8 mouse cellular contexts compared by ENCODE assay signal in genomic region chr11:97805662-97806612, GRCm38 (mm10). TPM values are rescaled to one million over a fixed set of nuclear protein-coding genes. Genes with fewer than 3 reads are reported as not detected.
DNase-seq lines count a peak whose midpoint lies in the region; ATAC-seq and TF ChIP-seq lines count a peak whose summit lies in the region.

No protein-coding gene starts in this region.

- no peaks in the 10 kb centered on the region for H3K27me3 ChIP-seq in heart, embryonic 15.5 days
- H3K27me3 ChIP-seq in limb, embryonic 12.5 days = no peaks in the 10 kb centered on the region
- no peaks in the 10 kb centered on the region for H3K27me3 ChIP-seq in small intestine, adult 2 months (ENCODE audit: control insufficient read depth, insufficient read depth, low read length)

- TF ChIP-seq POLR2A in small intestine, adult 2 months (IDR thresholded peaks at IDR 0.05; ENCODE audit: low read depth, low read length) = no peak

- DNase-seq in adrenal gland, adult 2 months = peak; percentile 39
- no peak for DNase-seq in adrenal gland, adult 18-20 months (ENCODE audit: low spot score in 2 of 2)
- DNase-seq in MN1 (ENCODE audit: low spot score) = peak; percentile 43
- DNase-seq in layer of hippocampus, adult 9-11 months = no peak
- DNase-seq in ovary, adult 18-20 months (ENCODE audit: low spot score) = no peak

- WGBS in heart, embryonic 15.5 days = 29% methylated on average over 15 of the region's 15 CpGs
- WGBS in limb, embryonic 12.5 days = 55% methylated on average over 15 of the region's 15 CpGs
- WGBS in small intestine, adult 2 months = 32% methylated on average over 15 of the region's 15 CpGs

- 0 out of 2 replicates have a peak overlapping the region, but pooled peaks have one; percentile 21 for H3K4me3 ChIP-seq in heart, embryonic 15.5 days
- H3K4me3 ChIP-seq in limb, embryonic 12.5 days (replicated peaks) = no peak overlapping the region
- peak overlapping the region; percentile 26 for H3K4me3 ChIP-seq in small intestine, adult 2 months (ENCODE audit: low read depth, low read length)

- H3K36me3 ChIP-seq in heart, embryonic 15.5 days = 0 out of 2 replicates have a peak, but pooled peaks cover 3% of the 10 kb centered on the region
- H3K36me3 ChIP-seq in limb, embryonic 12.5 days = peaks cover 37% of the 10 kb centered on the region
- H3K36me3 ChIP-seq in small intestine, adult 2 months (ENCODE audit: control insufficient read depth, insufficient read depth, low read length) = peaks cover 38% of the 10 kb centered on the region

- H3K4me1 ChIP-seq in heart, embryonic 15.5 days (replicated peaks) = peaks cover 92% of the 10 kb centered on the region
- peaks cover 82% of the 10 kb centered on the region for H3K4me1 ChIP-seq in limb, embryonic 12.5 days (replicated peaks)
- H3K4me1 ChIP-seq in small intestine, adult 2 months (ENCODE audit: control insufficient read depth, insufficient read depth, insufficient read length, low read length) = peaks cover 66% of the 10 kb centered on the region

- no peak for TF ChIP-seq CTCF in small intestine, adult 2 months (IDR thresholded peaks at IDR 0.05; ENCODE audit: extremely low read depth, insufficient read length, insufficient replicate concordance, low read depth, low read length)

- H3K4me2 ChIP-seq in heart, embryonic 15.5 days = peak overlapping the region; percentile 60
- H3K4me2 ChIP-seq in limb, embryonic 12.5 days = peak overlapping the region; percentile 54

- no peak; the same call in 1 of the 2 replicates for ATAC-seq in heart, embryonic 15.5 days (replicated peaks; ENCODE audit: insufficient number of reproducible peaks, insufficient read depth, low FRiP score, low read depth)
- ATAC-seq in limb, embryonic 12.5 days (ENCODE audit: insufficient number of reproducible peaks, insufficient read depth, low FRiP score, low TSS enrichment, low read depth) = no peak

- peak overlapping the region; percentile 92 for H3K27ac ChIP-seq in heart, embryonic 15.5 days
- H3K27ac ChIP-seq in limb, embryonic 12.5 days = peak overlapping the region; percentile 84
- peak overlapping the region; percentile 23 for H3K27ac ChIP-seq in small intestine, adult 2 months (ENCODE audit: insufficient read depth, low read depth, low read length)

- no peaks in the 10 kb centered on the region for H3K9me3 ChIP-seq in heart, embryonic 15.5 days (replicated peaks)
- H3K9me3 ChIP-seq in limb, embryonic 12.5 days = no peaks in the 10 kb centered on the region

- 0 out of 2 replicates have a peak overlapping the region, but pooled peaks have one; percentile 0 for H3K9ac ChIP-seq in heart, embryonic 15.5 days
- no peak overlapping the region for H3K9ac ChIP-seq in limb, embryonic 12.5 days (replicated peaks)

RNA-seq across cellular contexts. Expression of gene Lasp1, which starts 7.1 kb away (rescaled TPM):
- total RNA-seq in adrenal gland, adult 2 months (2021) = 100 to 1,000 TPM; 118 to 172 TPM
- 127 and 138 TPM in 2 replicates for polyA plus RNA-seq in adrenal gland, adult 2 months (2012; rRNA removed)
- total RNA-seq in adrenal gland, adult 18-20 months (2021) = 100 to 1,000 TPM in 1 of 2 experiments, 10 to 100 TPM in 1; 94.0 to 145 TPM
- 40.3 and 65.5 TPM in 2 replicates for polyA plus RNA-seq in heart, embryonic 15.5 days (2015; fragmentation: Nextera tagmentation; extraction: Ambion mirVana)
- 110 and 120 TPM in 2 replicates for polyA plus RNA-seq in limb, embryonic 12.5 days (2016; fragmentation: Nextera tagmentation; extraction: Ambion mirVana)
- polyA plus RNA-seq in small intestine, adult 2 months (2012; rRNA removed) = 165 and 397 TPM in 2 replicates

RNA-seq across cellular contexts. Expression of gene Rpl23, which starts 23.7 kb away (rescaled TPM):
- 100 to 1,000 TPM; 700 to 846 TPM for total RNA-seq in adrenal gland, adult 2 months (2021)
- 13.7 and 14.2 TPM in 2 replicates for polyA plus RNA-seq in adrenal gland, adult 2 months (2012; rRNA removed)
- total RNA-seq in adrenal gland, adult 18-20 months (2021) = 100 to 1,000 TPM; 830 to 834 TPM
- polyA plus RNA-seq in heart, embryonic 15.5 days (2015; fragmentation: Nextera tagmentation; extraction: Ambion mirVana) = 286 and 399 TPM in 2 replicates
- polyA plus RNA-seq in limb, embryonic 12.5 days (2016; fragmentation: Nextera tagmentation; extraction: Ambion mirVana) = 513 and 518 TPM in 2 replicates
- polyA plus RNA-seq in small intestine, adult 2 months (2012; rRNA removed) = 10.2 and 22.0 TPM in 2 replicates

RNA-seq across cellular contexts. Expression of gene 1700001P01Rik, which starts 30.2 kb away (rescaled TPM):
- under 1 TPM in 1 of 2 experiments, not detected in 1; 0.49 TPM for total RNA-seq in adrenal gland, adult 2 months (2021)
- polyA plus RNA-seq in adrenal gland, adult 2 months (2012; rRNA removed) = not detected in 2 replicates
- not detected for total RNA-seq in adrenal gland, adult 18-20 months (2021)
- polyA plus RNA-seq in heart, embryonic 15.5 days (2015; fragmentation: Nextera tagmentation; extraction: Ambion mirVana) = 0.21 and 0.32 TPM in 2 replicates
- 0.37 TPM in 1 of 2 replicates, not detected in the other for polyA plus RNA-seq in limb, embryonic 12.5 days (2016; fragmentation: Nextera tagmentation; extraction: Ambion mirVana)
- not detected in 2 replicates for polyA plus RNA-seq in small intestine, adult 2 months (2012; rRNA removed)

RNA-seq across cellular contexts. Expression of gene B230217C12Rik, which starts 34.6 kb away (rescaled TPM):
- total RNA-seq in adrenal gland, adult 2 months (2021) = 1 to 10 TPM; 2.9 to 4.6 TPM
- 1.8 and 2.5 TPM in 2 replicates for polyA plus RNA-seq in adrenal gland, adult 2 months (2012; rRNA removed)
- total RNA-seq in adrenal gland, adult 18-20 months (2021) = 1 to 10 TPM; 3.7 to 4.0 TPM
- 2.9 and 3.4 TPM in 2 replicates for polyA plus RNA-seq in heart, embryonic 15.5 days (2015; fragmentation: Nextera tagmentation; extraction: Ambion mirVana)
- 11.8 and 13.2 TPM in 2 replicates for polyA plus RNA-seq in limb, embryonic 12.5 days (2016; fragmentation: Nextera tagmentation; extraction: Ambion mirVana)
- 0.43 and 0.44 TPM in 2 replicates for polyA plus RNA-seq in small intestine, adult 2 months (2012; rRNA removed)

RNA-seq across cellular contexts. Expression of gene Cwc25, which starts 39.6 kb away (rescaled TPM):
- 10 to 100 TPM; 17.5 to 28.9 TPM for total RNA-seq in adrenal gland, adult 2 months (2021)
- 5.1 and 6.5 TPM in 2 replicates for polyA plus RNA-seq in adrenal gland, adult 2 months (2012; rRNA removed)
- total RNA-seq in adrenal gland, adult 18-20 months (2021) = 10 to 100 TPM; 18.2 to 21.1 TPM
- polyA plus RNA-seq in heart, embryonic 15.5 days (2015; fragmentation: Nextera tagmentation; extraction: Ambion mirVana) = 9.5 and 10.5 TPM in 2 replicates
- polyA plus RNA-seq in limb, embryonic 12.5 days (2016; fragmentation: Nextera tagmentation; extraction: Ambion mirVana) = 24.6 and 25.6 TPM in 2 replicates
- polyA plus RNA-seq in small intestine, adult 2 months (2012; rRNA removed) = 1.7 and 3.7 TPM in 2 replicates

Comparison
In these comparisons a context has a peak if more than half of its experiments do, and no peak if none do; other contexts are left out.
1. DNase-seq: peak in adrenal gland, adult 2 months (single experiment) and MN1 (single experiment); none in adrenal gland, adult 18-20 months (0 of 2), layer of hippocampus, adult 9-11 months (single experiment) and ovary, adult 18-20 months (single experiment).
2. H3K27ac ChIP-seq: peak in every context shown above with its lines; median percentile 92 in heart, embryonic 15.5 days; 84 in limb, embryonic 12.5 days; 23 in small intestine, adult 2 months.
3. RNA of gene Rpl23, which starts 23.7 kb away (polyA plus RNA-seq): 513 to 518 TPM in limb, embryonic 12.5 days and 286 to 399 TPM in heart, embryonic 15.5 days; 10.2 to 22.0 TPM in small intestine, adult 2 months and 13.7 to 14.2 TPM in adrenal gland, adult 2 months; every median in the first group is over 10 times any median in the second.